Mouse (Mus musculus): ENCODE data around the gene Tbc1d8.
A peak's percentile ranks its signal among the peaks of the same experiment; 100 is the strongest.

The Tbc1d8 gene

DNA sequence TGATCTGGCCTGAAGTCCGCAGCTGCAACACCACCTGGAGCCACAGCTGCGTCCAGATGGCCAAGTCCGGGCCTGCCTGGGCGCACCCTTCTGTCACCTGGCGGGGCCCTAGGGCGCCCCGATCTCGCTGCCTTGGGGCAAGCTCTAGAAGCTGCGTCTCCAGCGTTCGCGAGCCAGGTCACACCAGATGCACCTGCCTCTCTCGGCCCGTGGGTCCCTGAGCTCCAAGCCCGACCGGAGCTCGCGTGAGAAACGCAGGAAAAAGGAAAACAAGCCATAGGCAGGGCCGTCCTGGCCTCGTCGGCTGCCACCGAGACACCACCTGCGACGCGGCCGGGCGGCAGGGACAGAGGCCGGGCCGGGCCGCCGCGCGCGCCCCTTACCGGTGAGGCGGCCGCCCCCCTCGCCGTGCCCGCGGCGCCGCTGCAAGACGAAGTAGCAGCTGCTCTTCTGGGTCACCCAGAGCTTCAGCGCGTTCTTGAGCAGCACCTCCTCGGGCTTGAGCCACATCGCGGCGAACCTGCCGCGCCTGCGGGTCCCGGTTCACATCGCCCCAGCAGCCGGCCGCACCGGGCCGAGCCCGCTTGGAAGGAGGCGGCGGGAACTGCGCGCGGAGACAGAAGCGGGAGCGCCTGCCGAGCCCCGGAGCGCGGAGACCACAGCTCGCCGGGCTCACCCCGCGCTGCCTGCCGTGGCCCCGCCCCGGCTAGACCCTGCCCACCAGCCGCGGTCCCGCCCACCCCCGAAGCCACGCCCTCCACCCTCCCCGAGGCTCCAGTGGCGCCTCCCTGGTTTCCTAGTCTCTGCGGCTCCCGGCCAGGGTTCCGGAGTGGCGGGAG, at the start of gene Tbc1d8:
Gene Tbc1d8, minus strand, starts transcription at position 699 of the 839 bp plus-strand sequence.
- DNase-seq (ENCODE audit: low read depth) = peak; percentile 94

DNA sequence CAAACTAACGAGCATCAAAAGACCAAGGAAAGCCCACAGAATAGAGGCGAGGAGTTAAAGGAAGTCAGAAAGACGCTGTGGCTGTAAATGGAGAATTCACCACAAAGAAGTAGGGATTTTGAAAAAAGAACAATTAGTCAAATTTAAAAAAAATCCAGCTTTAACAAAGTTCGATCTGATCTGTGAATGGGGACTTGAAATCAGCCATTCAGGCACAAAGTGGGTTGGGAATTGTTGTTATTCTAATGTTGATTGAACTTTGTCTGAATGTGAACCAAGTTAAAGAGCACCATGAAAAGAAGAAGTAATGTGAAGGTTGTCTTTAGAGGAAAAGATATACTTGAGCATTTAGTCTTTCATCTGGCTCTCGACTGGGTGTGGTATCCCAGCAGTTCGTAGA, 49.8 kb upstream of the Tbc1d8 start:
- DNase-seq (ENCODE audit: low read depth) = no peak

- peak; percentile 86 for DNase-seq (ENCODE audit: low read depth)
Measured at GRCm38 (mm10) chr1:39527432-39527831, 48.9 kb upstream of the Tbc1d8 start.

DNA sequence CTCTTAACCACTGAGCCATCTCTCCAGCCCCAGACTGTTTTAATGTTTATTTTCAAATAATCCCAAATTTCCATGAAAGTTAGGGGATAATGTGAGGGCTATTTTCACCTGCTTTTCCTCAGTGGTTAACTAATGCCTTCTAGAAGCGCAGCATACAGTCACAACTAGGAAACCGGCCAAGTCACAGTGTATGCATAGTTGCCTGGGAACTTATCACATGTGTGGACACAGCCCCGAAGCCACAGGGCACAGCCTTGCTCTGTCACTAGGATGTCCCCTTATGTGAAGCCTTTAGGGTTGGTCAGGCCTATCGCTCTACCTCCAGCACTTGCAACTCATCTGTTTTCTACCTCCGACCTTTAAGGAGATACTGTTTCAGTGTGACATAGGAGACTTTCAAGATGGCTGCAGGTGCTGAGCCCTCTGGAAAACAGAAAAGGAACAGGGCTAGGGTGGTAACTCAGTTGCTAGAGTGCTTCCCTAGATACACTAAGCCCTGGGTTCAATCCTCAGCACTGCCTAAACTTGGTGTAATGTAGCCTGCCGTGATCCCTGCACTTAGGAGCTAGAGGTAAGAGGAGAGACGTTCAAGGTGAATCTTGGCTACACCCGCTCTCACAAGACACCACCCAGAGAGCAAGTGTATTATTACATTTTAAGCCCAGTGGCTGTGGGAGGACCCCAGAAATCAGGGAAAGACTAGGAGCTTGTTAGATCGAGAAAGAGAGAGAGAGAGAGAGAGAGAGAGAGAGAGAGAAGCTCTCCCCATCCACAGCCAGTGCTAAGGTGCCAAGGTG, 48.0 kb upstream of the Tbc1d8 start:
- no peak for DNase-seq (ENCODE audit: low read depth)

GRCm38 (mm10) chr1:39525763-39526162, 47.2 kb upstream of the Tbc1d8 start:
- DNase-seq (ENCODE audit: low read depth) = no peak

- peak; percentile 77 for DNase-seq (ENCODE audit: low read depth)
Measured at GRCm38 (mm10) chr1:39522519-39522918, 44.0 kb upstream of the Tbc1d8 start.

GRCm38 (mm10) chr1:39521326-39521725, 42.8 kb upstream of the Tbc1d8 start:
- DNase-seq (ENCODE audit: low read depth) = no peak

DNA sequence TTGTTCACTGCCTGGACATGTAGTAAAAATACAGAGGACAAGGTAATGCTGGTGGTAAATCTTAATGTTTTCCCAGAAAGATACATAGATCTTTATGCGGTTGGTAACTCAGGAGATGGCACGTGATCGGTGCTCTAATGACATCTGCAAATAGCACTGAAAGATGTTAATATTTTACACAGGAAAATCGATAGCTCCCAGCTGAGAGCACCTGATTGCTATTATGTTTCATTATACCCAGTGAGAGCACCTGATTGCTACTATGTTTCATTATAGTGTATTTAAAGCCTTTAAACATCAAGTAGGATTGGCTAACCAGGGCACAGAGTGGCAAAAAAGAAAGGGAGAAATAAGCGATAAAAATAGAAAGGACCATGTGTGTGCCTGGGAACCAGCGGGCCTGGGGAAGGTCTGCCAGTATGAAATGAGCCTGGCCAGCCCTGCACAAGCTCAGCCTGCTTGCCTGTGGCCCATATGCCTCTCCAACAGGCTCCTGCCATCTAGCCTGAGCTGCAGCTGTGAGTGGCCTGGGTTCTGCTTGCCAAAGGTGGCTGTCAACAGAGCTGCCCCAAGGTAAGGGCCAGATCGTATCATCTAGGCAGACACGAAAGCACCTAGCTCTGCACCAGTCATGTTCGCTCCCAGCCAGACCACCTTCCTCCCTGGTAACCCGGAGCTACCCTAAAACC, 36.9 kb upstream of the Tbc1d8 start:
- no peak for DNase-seq (ENCODE audit: low read depth)

GRCm38 (mm10) chr1:39512183-39512582, 33.6 kb upstream of the Tbc1d8 start:
- DNase-seq (ENCODE audit: low read depth) = no peak

DNA sequence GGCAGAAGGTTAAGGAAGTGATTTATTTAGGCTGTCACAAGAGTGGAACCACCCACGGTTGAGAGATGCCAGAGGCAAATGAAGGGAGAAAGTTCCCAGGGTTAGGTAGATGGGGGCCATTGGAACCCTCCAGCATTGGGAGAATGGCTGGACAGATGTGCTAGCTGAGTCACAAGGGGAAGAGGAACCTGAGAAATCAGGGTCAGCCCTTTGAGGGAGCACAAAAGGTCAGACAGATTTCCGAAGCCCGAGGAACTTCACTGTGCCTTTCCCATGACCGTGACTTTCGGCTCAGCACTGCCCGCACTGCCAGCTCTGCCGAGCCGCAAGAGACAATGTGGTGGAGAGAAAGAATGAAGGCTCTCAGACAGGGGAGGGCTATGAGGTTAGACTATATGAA, 33.2 kb upstream of the Tbc1d8 start:
- DNase-seq (ENCODE audit: low read depth) = no peak

DNA sequence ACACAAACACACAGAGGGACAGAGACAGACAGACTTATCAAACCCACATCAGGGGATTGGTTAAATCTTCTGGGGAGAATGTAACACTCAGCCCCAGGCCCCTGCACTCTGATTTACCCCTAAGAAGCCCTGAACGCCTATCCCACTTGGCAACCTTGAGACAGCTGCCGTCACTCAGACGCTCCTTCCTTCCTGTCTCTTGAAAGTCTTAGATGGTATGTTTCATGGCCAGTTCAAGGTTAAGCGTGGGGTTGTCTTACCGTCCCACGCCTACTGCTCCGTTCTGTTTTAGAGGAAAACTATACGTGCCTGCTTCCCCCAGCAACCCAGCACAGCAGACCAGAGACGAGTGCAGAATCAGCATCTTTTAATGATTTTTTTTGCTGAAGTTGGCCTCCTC, 27.0 kb upstream of the Tbc1d8 start:
- no peak for DNase-seq (ENCODE audit: low read depth)

GRCm38 (mm10) chr1:39504261-39504660, 25.7 kb upstream of the Tbc1d8 start:
- peak; percentile 38 for DNase-seq (ENCODE audit: low read depth)

DNA sequence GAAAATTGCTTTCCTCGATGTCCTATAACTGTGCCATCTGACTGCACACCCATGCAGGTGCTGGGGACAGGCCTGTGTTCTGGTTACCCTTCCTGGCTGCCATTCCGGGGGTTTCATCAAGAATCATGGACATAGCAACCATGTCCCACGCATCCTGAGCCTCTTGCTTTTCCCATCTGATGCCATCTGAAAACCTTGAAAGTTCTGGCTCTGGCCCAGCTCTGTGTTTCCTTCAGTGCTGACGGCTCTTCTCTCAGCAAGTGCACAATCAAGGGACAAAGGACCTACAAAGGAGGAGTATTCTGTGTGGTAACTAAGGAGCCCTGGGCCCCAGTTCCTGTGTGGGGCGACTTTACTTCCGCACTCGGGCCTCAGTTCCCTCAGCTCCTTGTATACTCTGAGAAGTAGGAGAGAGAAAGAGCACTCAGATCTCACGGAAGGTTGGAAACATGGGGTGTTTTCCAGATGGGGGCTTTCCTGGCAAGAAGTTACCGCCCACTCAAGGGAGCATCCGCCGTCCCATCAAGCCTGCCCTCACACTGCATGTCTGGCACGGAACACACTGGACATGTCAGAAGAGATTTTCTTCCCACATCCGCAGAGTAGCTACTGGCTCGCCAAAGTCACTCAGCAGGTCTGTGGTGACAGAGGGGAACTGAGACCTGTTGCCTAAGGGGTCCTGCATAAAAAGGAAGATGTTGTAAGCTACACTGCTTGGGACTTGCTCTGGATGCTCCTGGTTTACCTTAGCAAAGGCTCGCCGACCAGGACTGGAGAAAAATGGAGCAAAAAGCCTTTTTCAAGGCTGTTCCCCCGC, 24.5 kb upstream of the Tbc1d8 start:
- DNase-seq (ENCODE audit: low read depth) = no peak

- no peak for DNase-seq (ENCODE audit: low read depth)
Measured at GRCm38 (mm10) chr1:39499485-39499941, 21.0 kb upstream of the Tbc1d8 start.

DNA sequence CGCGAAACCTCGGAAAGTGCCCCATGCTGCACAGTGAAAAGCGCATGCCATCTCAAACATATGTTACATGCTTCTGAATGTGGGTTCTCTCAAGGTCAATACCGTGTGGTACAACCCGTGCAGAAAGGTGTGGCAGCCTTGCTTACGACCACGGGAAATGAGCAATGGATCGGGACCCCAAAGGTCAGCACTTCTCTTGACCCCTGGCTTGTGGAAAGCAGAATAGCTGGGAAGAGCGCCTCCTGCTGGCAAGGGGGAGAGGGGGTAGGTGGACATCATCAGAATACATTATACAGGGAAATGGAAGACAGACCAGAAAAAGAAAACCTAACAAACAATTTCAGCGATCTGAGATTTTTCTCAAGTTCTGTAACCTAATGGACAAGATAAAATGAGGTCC, 19.2 kb upstream of the Tbc1d8 start:
- no peak for DNase-seq (ENCODE audit: low read depth)

- no peak for DNase-seq (ENCODE audit: low read depth)
Measured at GRCm38 (mm10) chr1:39496995-39497394, 18.4 kb upstream of the Tbc1d8 start.

- DNase-seq (ENCODE audit: low read depth) = no peak
Measured at GRCm38 (mm10) chr1:39493664-39494063, 15.1 kb upstream of the Tbc1d8 start.

DNA sequence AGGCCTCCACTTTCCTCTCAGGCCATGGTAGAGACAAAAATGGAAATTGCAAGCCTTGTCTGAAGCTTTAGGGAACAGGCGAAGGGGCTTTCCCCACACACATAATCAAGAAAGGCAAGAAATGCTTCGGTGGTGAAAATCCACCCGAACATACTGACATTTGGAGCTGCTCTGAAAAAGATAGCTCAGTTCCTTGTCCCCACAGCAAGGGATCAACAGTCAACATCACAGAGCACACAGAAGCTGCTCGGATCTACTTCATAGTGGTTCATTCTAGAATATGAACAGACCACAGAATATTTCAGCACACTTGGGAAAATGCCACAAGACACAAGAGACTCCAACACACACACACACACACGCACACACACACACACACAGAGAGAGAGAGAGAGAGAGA, 14.6 kb upstream of the Tbc1d8 start:
- DNase-seq (ENCODE audit: low read depth) = no peak

GRCm38 (mm10) chr1:39487370-39487769, 8.8 kb upstream of the Tbc1d8 start:
- no peak for DNase-seq (ENCODE audit: low read depth)

DNA sequence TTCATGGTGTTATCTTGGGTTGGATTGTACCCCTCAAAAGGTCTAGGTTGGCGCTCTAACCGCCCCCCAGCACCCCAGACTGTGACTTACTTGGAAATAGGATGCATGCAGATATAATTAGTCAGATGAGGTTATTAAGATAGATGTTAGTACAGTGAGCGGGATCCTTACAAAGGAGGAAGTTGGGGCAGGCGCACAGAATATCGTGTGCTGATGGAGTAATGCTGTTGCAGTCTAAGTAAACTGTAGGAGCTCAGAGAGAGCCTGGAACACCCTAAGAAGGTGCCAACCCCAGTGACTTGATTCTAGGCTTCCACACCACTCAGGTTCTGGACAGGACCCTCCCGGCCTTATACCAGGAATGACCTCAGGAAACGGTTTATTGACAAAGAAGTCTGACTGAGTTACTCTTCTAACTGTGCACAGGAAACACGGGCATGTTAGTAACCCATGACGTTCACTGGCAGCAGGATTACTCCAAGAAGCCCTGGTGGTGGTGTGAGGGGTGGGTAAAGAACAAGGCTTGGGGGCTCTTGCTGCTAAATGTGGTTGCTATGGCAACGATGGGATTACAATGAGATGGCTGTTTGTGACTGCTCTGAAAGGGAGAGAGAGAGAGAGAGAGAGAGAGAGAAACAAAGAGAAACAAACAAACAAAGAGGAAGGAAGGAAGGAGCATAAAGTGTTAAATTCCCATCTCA, 3.7 kb upstream of the Tbc1d8 start:
- DNase-seq (ENCODE audit: low read depth) = no peak

DNA sequence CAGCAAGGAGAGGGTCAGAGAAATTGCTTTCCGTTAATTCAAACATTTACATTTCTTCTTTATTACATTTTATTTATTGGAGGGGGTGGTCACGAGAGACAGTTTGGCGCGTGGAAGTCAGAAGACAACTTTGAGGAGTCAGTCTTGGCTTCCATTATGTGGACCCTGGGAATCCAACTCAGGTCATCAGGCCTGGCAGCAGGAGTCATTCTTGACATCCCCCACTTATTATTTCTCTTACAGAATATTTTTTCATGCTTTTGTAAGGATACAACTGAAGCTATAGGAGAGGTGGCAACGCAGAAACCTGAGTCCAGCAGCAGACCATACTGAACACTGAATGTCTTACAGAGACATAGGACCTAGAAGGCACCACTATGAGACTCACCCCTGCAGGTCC, 699 bp upstream of the Tbc1d8 start:
- no peak for DNase-seq (ENCODE audit: low read depth)

All from NIH3T3 (cell line).